Mouse (Mus musculus) megakaryocyte-erythroid progenitor cell, adult 5-6 weeks (primary cell): ENCODE data around the gene Nelfcd. TPM values are rescaled to one million over a fixed set of nuclear protein-coding genes. Genes with fewer than 3 reads are reported as not detected.

Experiments used
- ATAC-seq: replicated peaks from 2 replicates; pipeline ENCODE4 v1.8.0; 2016; ENCODE audit warnings: mild to moderate bottlenecking, inconsistent platforms; ENCODE audit not compliant: severe bottlenecking, poor library complexity, low FRiP score, low TSS enrichment
- total RNA-seq, 2 experiments: library from RNA; stranded (forward) in 1 of 2; stranded (reverse) in 1 of 2; fragments of 200-1000, 215-1000 nt in 1 of 2; fragments of >200 nt in 1 of 2; fragmentation: Nextera tagmentation in 1 of 2; gene quantifications; 2 replicates each; pipeline ENCODE4 v1.2.3; 2014 to 2017

Gene Nelfcd
- total RNA-seq, 2 experiments from 2014 or later: 49.0 to 73.4 TPM

- ATAC-seq: no peak
Measured at GRCm38 (mm10) chr2:174436076-174436701, 20.6 kb downstream of the Nelfcd start.

- no peak for ATAC-seq
Measured at GRCm38 (mm10) chr2:174436916-174437696, 21.5 kb downstream of the Nelfcd start.

DNA sequence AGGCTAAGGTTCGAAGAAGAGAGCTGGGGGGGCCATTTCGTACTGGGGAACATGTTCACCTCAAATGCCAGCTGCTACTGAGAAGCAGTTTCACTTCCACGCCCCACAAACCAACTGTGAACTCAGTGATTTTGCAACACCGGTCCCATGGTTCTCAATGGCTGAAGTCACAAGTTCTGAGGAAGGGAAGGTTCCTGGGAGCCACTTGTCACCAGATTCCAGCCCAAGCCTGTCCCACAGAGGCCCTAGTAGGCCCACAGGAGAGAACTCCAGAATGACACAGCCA, 22.0 kb downstream of the Nelfcd start:
- ATAC-seq: no peak

DNA sequence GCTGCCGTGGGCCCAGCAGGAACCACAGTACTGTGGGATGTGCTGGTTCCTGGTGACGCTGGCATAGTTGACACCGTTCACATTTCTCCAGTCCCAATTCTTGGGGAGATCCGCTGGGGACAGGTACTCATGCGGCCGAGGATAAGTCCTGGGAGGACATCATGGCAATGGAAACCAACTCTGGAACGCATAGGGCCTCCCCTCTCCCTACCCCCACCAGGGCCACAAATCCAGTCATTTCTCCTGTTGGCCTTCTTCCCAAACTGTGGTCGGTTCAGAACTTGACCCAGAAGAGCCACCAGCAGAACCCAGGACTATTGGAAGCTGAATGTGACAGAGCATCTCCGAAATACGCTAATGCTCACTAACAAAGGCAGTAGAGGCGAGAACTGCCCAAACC, 22.6 kb downstream of the Nelfcd start:
- ATAC-seq: no peak

- ATAC-seq: peak; percentile 77
Measured at GRCm38 (mm10) chr2:174438737-174439449, 23.3 kb downstream of the Nelfcd start, which contains the start of gene Ctsz. TSS of gene Ctsz (minus strand) at chr2:174439039.

DNA sequence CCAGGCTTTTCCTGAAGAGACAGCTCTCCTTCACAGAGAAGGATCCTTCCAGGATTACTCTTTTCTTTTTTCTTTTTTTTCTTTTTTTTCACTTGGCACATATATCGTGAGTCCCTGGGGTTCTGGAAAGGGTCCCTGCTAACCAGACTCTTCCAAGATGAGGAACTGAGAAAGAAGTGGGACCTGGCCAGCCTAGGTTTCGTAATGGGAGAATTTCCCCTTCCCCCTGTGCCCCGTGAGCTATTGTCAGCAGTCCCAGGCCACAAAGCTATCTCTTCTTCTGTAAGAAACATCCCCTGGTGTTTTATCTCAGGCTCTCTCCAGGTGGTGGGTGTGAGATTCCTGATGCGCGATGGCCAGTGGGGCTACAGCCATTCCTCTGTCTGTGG, 23.8 kb downstream of the Nelfcd start:
- ATAC-seq: no peak

DNA sequence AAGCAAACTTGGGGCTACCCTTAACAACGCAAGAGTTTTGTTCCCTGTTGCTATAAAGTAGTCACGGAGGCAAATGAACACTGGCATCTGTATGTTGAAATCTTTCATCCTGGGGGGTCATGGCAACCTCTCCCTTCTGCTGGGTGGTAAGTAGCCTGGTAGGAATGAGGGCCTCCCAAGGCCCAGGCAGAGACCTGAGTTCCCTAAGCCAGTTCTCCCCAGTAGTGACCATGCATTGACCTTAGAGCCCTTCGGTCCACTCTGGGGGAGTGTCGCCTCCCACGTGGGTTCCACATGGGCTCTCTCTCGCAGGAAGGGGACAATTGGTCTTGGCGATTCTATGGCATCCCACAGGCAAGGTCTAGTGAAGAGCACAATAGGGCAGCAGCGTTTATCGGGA, 24.4 kb downstream of the Nelfcd start:
- ATAC-seq: no peak

DNA sequence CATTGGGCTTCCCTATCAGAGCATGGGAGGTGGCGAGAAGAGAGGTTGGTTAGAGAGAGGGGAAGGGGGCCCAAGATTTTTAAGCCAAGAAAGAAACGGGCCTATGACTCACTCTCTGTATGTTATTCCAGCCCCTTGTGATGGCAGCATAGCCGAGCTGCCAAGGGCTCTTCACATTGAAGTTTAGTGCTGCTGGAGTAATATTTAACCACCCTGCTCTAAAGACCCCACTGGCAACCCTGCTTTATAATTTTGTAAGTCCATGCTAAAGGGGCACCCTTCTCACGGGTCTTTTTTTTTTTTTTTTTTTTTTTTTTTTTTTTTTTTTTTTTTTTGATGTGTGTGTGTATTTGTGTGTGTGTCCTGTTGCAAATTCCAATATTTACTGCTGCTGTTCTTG, 26.3 kb downstream of the Nelfcd start:
- ATAC-seq: no peak

DNA sequence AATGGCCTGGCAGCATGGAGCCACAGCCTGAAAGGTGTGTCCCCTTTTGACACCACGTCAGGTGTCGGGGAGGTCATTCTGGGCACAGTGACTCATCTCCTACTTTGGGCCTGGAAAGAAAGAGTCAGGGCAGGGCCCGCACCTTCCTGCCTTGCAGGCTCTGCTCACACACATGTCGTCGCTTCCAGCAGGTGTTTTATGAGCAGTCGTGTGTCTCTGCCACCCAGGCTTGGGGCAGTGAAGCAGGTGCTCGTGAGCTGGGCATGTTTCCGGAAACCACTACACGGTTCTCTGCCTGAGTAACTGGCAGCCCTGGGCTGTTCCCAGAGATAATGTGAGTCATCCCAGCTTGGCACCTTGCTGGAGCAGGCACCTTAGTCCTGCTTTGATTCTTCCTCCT, 26.9 kb downstream of the Nelfcd start:
- ATAC-seq: no peak

- no peak for ATAC-seq
Measured at GRCm38 (mm10) chr2:174443046-174443445, 27.4 kb downstream of the Nelfcd start.

DNA sequence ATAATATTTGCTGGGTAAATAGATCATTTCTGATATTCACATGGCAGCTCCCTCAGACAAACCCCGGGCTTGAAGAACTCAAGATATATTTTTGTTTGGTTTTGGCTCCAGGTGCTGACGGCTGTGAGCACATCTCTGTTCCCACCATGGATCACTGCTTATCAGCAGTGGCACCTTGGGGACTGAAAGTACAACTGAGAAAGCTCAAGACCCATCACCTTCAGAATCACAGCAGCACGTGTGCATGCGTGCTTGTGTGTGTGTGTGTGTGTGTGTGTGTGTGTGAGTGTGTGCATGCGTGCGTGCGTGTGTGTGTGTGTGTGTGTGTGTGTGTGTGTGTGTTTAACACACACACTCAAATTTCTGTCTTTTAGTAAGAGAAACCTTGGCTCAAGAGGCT, 28.8 kb downstream of the Nelfcd start:
- ATAC-seq: peak; percentile 42

DNA sequence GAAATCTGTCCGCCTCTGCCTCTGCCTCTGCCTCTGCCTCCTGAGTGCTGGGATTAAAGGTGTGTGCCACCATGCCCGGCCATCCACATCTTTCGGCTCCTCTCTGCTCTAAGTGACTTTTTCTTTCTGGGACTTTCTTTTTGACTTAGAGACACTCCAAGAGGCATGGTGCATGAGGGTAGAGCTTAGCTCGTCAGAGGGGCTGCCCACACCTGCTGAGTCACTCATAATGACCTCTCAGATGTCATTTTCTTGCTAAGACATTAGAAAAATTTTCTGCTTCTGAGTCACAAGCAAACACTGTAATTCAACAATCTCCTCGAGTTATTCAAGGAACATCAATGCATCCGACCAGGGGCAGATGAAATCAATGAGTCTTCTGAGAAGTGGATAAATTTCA, 29.4 kb downstream of the Nelfcd start:
- ATAC-seq: no peak

DNA sequence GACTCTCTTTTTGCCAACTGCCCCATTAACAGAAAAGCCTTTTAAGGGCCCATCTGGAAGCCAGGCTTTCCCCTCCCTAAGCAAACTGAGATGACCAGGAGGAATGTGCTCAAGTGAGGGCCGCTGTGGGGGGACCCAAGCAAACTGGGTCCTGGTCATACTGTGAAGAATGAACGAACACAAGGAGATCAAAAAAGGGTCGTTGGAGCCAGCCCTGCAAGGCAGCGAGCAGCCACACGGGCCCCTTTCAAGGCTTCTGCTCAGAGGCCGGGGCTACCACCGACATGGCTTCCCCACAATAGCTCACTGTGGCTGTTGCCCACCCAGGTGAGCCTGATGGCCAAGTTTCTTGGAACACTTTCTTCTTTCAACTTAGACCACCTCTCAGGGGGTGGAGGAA, 30.9 kb downstream of the Nelfcd start:
- no peak for ATAC-seq

- no peak for ATAC-seq
Measured at GRCm38 (mm10) chr2:174446905-174447304, 31.3 kb downstream of the Nelfcd start.

DNA sequence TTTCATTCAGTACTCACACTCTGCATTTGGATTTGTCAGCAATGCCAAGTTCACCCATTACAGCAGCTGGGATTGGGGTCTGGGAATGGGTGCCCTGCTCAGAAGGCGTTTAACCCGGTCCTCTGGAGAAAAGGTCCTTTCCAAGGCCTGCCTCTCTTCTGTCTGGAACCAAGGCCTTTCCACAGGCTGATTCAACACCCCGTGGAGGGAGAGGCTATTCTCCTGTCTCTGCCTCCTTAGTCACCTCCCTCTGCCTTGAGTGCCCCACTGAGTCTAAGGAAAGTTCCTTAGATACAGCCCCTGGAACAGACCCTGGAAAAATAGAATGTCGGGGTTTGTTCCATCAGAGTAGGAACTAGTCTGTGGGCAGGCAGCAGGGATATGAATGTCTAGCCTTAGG, 32.8 kb downstream of the Nelfcd start:
- no peak for ATAC-seq

GRCm38 (mm10) chr2:174450353-174450752, 34.7 kb downstream of the Nelfcd start, which contains the start of gene Tubb1:
TSS of gene Tubb1 (plus strand) at chr2:174450695.
- 0 out of 2 replicates have a peak, but pooled peaks have one; percentile 6 for ATAC-seq

DNA sequence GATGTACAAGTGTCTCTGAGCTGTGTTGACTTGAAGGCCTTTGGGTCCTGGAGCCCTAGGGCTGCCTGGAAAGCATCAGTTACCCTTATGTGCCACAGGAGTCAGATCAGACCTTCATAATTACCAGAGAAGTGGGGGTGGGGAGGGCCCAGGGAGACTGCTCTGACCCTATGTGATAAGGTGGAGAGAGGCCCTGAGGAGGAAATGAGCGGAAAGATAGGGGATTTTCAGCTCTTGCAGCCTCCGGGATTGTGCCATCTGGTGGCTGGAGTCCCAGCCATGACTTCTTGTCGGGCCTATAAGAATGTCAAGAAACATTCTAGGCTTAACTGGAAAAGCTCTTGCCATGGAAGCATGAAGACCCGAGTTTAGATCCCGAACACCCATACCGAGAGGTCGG, 38.1 kb downstream of the Nelfcd start:
- ATAC-seq: peak; percentile 97

DNA sequence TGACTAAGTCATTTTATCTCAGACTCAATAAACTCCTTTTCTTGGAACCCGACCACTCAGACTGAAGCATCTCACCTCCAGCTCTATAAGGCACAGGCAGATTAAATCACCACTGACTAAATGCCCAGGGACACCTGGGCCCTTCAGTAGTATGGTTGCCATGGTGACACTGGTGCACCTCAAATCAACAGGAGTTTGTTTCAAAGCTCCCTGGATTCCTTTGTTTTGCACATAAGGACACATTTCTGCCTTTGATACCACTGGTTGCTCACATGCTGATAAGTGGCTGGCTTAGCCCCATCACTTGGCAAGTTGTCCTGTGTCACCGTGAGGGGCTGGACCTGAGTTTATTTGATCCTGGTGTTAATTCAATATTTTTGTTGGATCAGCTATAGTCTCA, 43.8 kb downstream of the Nelfcd start:
- ATAC-seq: peak; percentile 64

GRCm38 (mm10) chr2:174463370-174463769, 47.8 kb downstream of the Nelfcd start:
- 0 out of 2 replicates have a peak, but pooled peaks have one; percentile 14 for ATAC-seq

DNA sequence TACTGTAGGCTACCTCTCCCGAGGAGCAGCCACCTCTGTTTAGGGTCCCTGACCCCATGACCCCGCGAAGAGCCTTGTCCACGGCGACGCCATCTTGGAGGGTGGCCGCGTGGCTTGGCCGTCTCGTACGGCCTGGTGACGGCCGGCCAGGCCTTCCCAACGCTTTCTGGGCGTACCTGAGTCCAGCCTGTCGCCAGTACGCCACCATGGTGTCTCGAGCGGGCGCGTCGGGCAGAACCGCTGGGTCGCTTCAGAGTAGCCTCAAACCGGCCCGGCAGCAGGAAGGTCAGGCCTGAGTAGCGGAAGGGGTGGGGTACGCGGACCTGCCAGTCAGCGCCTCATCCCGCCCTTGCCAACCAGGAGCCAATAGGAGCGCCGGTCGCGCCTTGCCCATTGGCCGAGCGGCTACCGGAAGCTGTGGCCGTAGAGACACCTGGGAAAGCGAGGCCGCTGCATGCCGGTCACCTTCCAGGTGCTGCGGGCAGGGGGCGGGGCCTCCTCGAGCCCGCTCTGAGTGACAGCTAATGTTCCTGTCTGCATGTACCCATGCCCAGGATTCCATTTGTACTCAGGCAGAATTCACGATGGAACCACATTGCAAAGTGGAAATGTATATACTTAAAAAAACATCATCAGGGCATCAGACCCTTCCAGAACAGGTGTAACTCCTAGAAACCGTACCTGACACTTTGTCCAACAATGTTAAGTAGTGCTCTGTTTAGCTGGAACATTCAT, 48.4 kb downstream of the Nelfcd start, which contains the start of gene Atp5e:
Gene Atp5e (minus strand): TSS at position 317 of the 735 bp plus-strand sequence.
- ATAC-seq: peak; percentile 96
